Mouse (Mus musculus) urinary bladder, postnatal 0 days (tissue): Measurements from ENCODE around the gene Nek5. TPM values are rescaled to one million over a fixed set of nuclear protein-coding genes. Genes with fewer than 3 reads are reported as not detected.

ENCODE experiments used
- polyA plus RNA-seq: library from polyadenylated mRNA; unstranded; fragments of >200 nt; fragmentation: Nextera tagmentation; extraction: Ambion mirVana; gene quantifications from 2 replicates; pipeline ENCODE4 v1.2.1, GENCODE M21; 2015

The Nek5 gene
- polyA plus RNA-seq = 0.60 and 0.75 TPM in 2 replicates

DNA sequence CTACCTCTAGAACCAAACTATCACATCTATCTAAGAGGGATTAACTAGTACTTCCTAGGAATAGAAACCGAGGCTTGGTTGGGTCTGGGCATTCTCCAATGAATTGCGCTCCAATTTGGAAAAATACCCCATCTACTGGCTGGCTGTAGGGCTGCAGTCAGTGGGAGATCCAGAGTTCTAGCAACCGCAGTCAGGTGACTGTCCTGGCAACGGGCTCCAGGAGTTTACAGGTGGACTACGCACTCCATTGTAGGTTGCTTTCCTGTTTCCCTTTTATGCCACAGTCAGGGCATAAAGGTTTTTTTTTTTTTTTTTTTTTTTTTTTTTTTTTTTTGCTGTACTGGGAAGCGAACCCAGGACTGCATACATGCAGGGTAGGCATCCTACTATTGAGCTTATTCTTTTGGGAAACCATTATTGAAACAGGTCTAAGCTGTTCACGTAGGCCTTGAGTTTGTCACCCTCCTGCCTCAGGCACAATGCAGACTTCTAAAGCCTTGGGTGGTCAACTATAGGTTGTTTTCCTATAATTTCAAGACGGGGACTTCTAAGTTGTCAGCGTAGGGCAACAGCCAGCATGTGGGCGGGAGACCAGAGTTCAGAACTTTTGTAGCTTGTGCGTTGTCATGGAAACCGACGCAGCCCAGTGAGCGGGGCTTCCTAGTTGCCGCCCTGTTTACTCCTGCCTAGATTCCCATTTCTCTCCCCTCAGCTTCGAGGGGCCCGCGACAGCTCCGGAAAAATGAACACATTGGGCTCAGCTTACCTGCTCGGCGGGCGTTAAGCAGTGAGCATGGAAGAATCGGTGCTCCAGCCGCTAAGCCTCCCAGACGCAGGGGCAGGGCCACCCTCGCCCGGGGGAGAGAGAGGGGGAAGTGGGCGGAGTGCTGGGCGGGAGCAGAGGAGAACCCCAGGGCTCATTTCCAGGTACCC is at the start of gene Nek5:
TSS of gene Nek5 (minus strand) at position 834 of the 933 bp plus-strand sequence.

DNA sequence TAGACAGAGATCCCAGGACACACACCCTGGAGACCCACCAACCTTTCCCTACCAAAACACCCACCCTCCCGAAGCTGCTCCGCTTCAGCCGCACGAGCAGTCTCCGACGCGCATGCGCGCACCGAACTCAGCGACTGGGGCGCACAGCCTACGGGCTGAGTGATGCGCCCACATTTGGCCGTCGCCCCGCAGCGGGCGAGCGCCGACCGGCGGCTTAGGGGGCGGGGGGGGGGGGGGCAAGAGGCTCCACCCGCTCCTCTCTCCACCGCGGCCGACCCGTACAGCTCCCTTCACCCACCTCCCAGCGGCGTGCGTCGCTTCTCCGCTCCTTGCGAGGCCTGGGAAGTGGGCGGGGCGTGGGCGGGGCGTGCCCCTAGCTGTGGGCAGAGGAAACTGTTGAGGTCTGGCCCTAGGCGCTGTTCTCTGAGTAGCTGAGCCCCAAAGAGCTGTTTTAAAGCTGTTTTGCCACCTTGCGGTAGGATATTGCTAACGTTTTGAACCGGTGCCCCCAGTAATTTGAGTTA is 41.3 kb upstream of the Nek5 start, which contains the start of gene Nek3:
TSS of gene Nek3 (minus strand) at position 356 of the 524 bp plus-strand sequence.

DNA sequence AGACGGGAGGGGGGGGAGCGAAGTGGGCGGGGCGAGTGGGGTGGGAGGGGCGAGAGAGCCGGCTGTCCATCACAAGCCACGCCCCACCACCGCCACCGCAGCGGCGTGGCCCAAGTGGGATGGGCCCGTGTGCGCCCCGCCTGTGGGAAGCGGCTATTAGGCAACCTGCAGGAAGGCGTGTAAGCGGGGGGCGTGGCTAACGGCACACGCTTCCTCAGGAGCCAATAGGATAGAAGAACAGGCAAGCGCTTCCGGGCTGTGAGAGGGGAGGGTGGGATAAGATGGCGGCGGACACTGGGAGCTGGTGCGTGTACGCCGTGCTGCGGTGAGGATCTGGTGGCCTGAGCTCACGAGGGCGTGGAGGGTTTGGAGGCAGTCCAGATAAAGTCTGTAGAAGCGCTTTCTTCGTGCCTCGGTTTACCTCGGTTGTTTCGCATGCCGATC is 64.4 kb downstream of the Nek5 start, which contains the start of gene Alg11:
TSS of gene Alg11 (plus strand) at position 276 of the 444 bp plus-strand sequence.

DNA sequence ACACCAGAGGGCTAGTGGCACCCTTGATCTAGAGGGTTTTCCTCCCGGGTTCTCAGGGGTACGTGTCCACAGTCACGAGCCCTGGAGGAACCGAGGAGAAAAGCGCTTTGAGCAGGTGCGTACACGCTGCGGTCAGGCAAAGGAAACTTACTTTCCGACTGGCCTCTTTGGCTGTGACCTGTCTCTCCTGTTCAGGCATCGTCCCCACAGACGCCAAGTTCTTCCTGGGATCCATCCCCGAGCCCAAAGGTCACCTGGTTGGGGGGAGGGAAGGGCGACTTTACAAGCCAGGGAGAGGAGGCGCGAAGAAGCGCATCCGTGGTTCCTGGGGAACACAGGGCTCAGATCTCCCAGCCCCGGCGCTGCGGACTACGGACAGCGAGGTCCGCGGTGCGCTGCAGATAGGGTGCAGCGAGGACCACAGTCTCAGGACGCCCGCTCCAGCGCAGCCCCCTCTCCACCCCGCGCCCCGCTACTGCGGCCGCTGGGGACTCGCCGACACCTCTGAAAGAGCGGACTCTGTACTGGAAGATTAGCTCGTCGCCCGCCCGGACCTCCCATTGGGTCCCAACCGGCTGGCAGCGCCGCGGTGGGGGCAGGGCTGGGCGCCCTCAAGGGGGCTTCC is 64.9 kb downstream of the Nek5 start, which contains the start of gene Atp7b:
TSS of gene Atp7b (minus strand) at position 485 of the 625 bp plus-strand sequence.

Other genes with a start within 250 kb of the Nek5 start
- not detected in 2 replicates for gene Defb9, start 239.6 kb downstream of the Nek5 start, polyA plus RNA-seq
- gene Defb11, start 218.6 kb downstream of the Nek5 start, polyA plus RNA-seq = not detected in 2 replicates
- not detected in 2 replicates for gene Defb15, start 192.3 kb downstream of the Nek5 start, polyA plus RNA-seq
- not detected in 2 replicates for gene Defb35, start 186.7 kb downstream of the Nek5 start, polyA plus RNA-seq
- not detected in 2 replicates for gene Defb13, start 178.3 kb downstream of the Nek5 start, polyA plus RNA-seq
- gene Fam90a1a, start 166.3 kb downstream of the Nek5 start, polyA plus RNA-seq = not detected in 2 replicates
- not detected in 2 replicates for gene Ccdc70, start 155.3 kb downstream of the Nek5 start, polyA plus RNA-seq
- 0.08 and 0.10 TPM in 2 replicates for gene Atp7b, start 64.7 kb downstream of the Nek5 start, polyA plus RNA-seq
- 15.9 and 19.1 TPM in 2 replicates for gene Alg11, start 64.3 kb downstream of the Nek5 start, polyA plus RNA-seq
- gene Nek3, start 41.4 kb upstream of the Nek5 start, polyA plus RNA-seq = 4.0 and 4.2 TPM in 2 replicates
- gene Ckap2, start 60.8 kb upstream of the Nek5 start, polyA plus RNA-seq = 19.4 and 24.7 TPM in 2 replicates
- 32.7 and 37.8 TPM in 2 replicates for gene Vps36, start 67.8 kb upstream of the Nek5 start, polyA plus RNA-seq
- gene Thsd1, start 102.3 kb upstream of the Nek5 start, polyA plus RNA-seq = 4.7 and 5.2 TPM in 2 replicates
- gene Tpte, start 158.4 kb upstream of the Nek5 start, polyA plus RNA-seq = 0.05 TPM in 1 of 2 replicates, not detected in the other